Mouse (Mus musculus): ENCODE data around the gene Neurod6. TPM values are rescaled to one million over a fixed set of nuclear protein-coding genes. Genes with fewer than 3 reads are reported as not detected.

Gene Neurod6
- not detected for total RNA-seq (2023)

GRCm38 (mm10) chr6:55680974-55681373, at the start of gene Neurod6:
Gene Neurod6 (minus strand): TSS chr6:55681263.

Other genes with a start within 250 kb of the Neurod6 start
- gene Adcyap1r1, start 229.3 kb downstream of the Neurod6 start, total RNA-seq (2023): under 1 TPM in 1 of 2 experiments, not detected in 1; 0.31 TPM
- not detected for gene Itprid1, start 155.6 kb upstream of the Neurod6 start, total RNA-seq (2023)

Measured in neutrophil, adult 59 days (primary cell).